Mouse (Mus musculus): ENCODE measurements around the gene Gm20517. TPM values are rescaled to one million over a fixed set of nuclear protein-coding genes. Genes with fewer than 3 reads are reported as not detected.

Gene Gm20517
- total and polyA plus RNA-seq, 3 experiments, result 1.9 to 2.9 TPM; not detected in 1

- H3K4me1 ChIP-seq (ENCODE audit: control insufficient read depth in 1 of 2, insufficient read depth in 2 of 2, low read length in 2 of 2), result no peaks in the 10 kb centered on the region
- no peaks in the 10 kb centered on the region for H3K79me2 ChIP-seq (ENCODE audit: control insufficient read depth, insufficient read depth, low read length, poor library complexity)
- DNase-seq (ENCODE audit: low read depth, low spot score), result no peak
- no peak for TF ChIP-seq TBP (IDR thresholded peaks at IDR 0.05; ENCODE audit: low read depth, low read length)
- no peak for TF ChIP-seq CHD1 (IDR thresholded peaks at IDR 0.05; ENCODE audit: low read depth, low read length)
- no peak for TF ChIP-seq ELF1 (IDR thresholded peaks at IDR 0.05; ENCODE audit: low read depth, low read length)
- TF ChIP-seq USF2 (IDR thresholded peaks at IDR 0.05; ENCODE audit: borderline replicate concordance in 1 of 2, insufficient read depth in 1 of 2, low read depth in 1 of 2, low read length in 2 of 2), result no peak
- TF ChIP-seq MAFK (IDR thresholded peaks at IDR 0.05; ENCODE audit: borderline replicate concordance, low read depth, low read length), result no peak
- TF ChIP-seq RAD21 (IDR thresholded peaks at IDR 0.05; ENCODE audit: low read depth, low read length), result no peak
- TF ChIP-seq ZMIZ1 (IDR thresholded peaks at IDR 0.05; ENCODE audit: low read depth, low read length), result no peak
- TF ChIP-seq GABPA (IDR thresholded peaks at IDR 0.05; ENCODE audit: low read depth, low read length), result no peak
- no peak for TF ChIP-seq TAL1 (IDR thresholded peaks at IDR 0.05; ENCODE audit: low read length)
- TF ChIP-seq NRF1 (IDR thresholded peaks at IDR 0.05; ENCODE audit: insufficient read depth, low read depth, low read length, poor library complexity, severe bottlenecking), result no peak
- TF ChIP-seq UBTF (IDR thresholded peaks at IDR 0.05; ENCODE audit: borderline replicate concordance, insufficient read depth, low read depth, low read length), result no peak
- TF ChIP-seq BHLHE40 (IDR thresholded peaks at IDR 0.05; ENCODE audit: borderline replicate concordance, low read depth, low read length), result no peak
- no peak for TF ChIP-seq ZKSCAN1 (IDR thresholded peaks at IDR 0.05; ENCODE audit: low read depth, low read length)
- no peaks in the 10 kb centered on the region for H3K27me3 ChIP-seq (ENCODE audit: control insufficient read depth in 1 of 2, insufficient read depth in 2 of 2, low read length in 2 of 2)
- no peak overlapping the region for H3K4me3 ChIP-seq (ENCODE audit: control insufficient read depth in 1 of 2, insufficient read depth in 1 of 2, low read depth in 2 of 2, low read length in 2 of 2)
- H3K36me3 ChIP-seq (ENCODE audit: control insufficient read depth in 1 of 2, insufficient read depth in 2 of 2, low read length in 2 of 2), result no peaks in the 10 kb centered on the region; a peak in 1 of 4 replicates
- no peaks in the 10 kb centered on the region for H3K9me3 ChIP-seq (replicated peaks; ENCODE audit: insufficient read depth, low read length)
- no peak overlapping the region for H3K9ac ChIP-seq (ENCODE audit: control insufficient read depth, low read depth, low read length, poor library complexity, severe bottlenecking)
- no peak overlapping the region for H3K27ac ChIP-seq (ENCODE audit: control insufficient read depth, low read depth, low read length)
Measured at GRCm38 (mm10) chr17:47669166-47669565, 57.8 kb downstream of the Gm20517 start.

- Histone ChIP-seq H3K9ac (ENCODE audit: control insufficient read depth, low read depth, low read length, poor library complexity, severe bottlenecking) (no peak overlapping the region), H3K9me3 (replicated peaks; ENCODE audit: insufficient read depth, low read length) (no peaks in the 10 kb centered on the region), H3K79me2 (ENCODE audit: control insufficient read depth, insufficient read depth, low read length, poor library complexity) (no peaks in the 10 kb centered on the region), H3K27me3 (ENCODE audit: control insufficient read depth in 1 of 2, insufficient read depth in 2 of 2, low read length in 2 of 2) (no peaks in the 10 kb centered on the region), H3K36me3 (ENCODE audit: control insufficient read depth in 1 of 2, insufficient read depth in 2 of 2, low read length in 2 of 2) (no peaks in the 10 kb centered on the region; a peak in 1 of 4 replicates), H3K4me1 (ENCODE audit: control insufficient read depth in 1 of 2, insufficient read depth in 2 of 2, low read length in 2 of 2) (no peaks in the 10 kb centered on the region), H3K27ac (ENCODE audit: control insufficient read depth, low read depth, low read length) (no peak overlapping the region), H3K4me3 (ENCODE audit: control insufficient read depth in 1 of 2, insufficient read depth in 1 of 2, low read depth in 2 of 2, low read length in 2 of 2) (no peak overlapping the region)
- DNase-seq (ENCODE audit: low read depth, low spot score), result no peak
- TF ChIP-seq RAD21 (IDR thresholded peaks at IDR 0.05; ENCODE audit: low read depth, low read length) (no peak), NRF1 (IDR thresholded peaks at IDR 0.05; ENCODE audit: insufficient read depth, low read depth, low read length, poor library complexity, severe bottlenecking) (no peak), ZNF384 (IDR thresholded peaks at IDR 0.05; ENCODE audit: low read depth, low read length) (no peak), CTCF (IDR thresholded peaks at IDR 0.05 in 2 of 3, conservative IDR thresholded peaks at IDR 0.05 in 1 of 3; ENCODE audit: control insufficient read depth in 1 of 3, insufficient read depth in 1 of 3, low read depth in 2 of 3, low read length in 3 of 3, poor library complexity in 1 of 3, severe bottlenecking in 1 of 3) (no peak), MAZ (IDR thresholded peaks at IDR 0.05; ENCODE audit: low read depth, low read length) (no peak), TBP (IDR thresholded peaks at IDR 0.05; ENCODE audit: low read depth, low read length) (no peak)
Measured at GRCm38 (mm10) chr17:47671988-47672310, 60.6 kb downstream of the Gm20517 start.
